Mouse (Mus musculus) left cerebral cortex, adult 11 months (tissue): ENCODE results near the gene 1190007I07Rik.
"Not testable (repeated sequence)": the region's sequence is repeated elsewhere in the genome, so short reads cannot be mapped to it uniquely, and the experiment has no call there.

Experiments
- DNase-seq: peaks from one replicate; pipeline ENCODE4 v3.0.0; 2022; ENCODE audit warnings: low spot score

The 1190007I07Rik gene

DNA sequence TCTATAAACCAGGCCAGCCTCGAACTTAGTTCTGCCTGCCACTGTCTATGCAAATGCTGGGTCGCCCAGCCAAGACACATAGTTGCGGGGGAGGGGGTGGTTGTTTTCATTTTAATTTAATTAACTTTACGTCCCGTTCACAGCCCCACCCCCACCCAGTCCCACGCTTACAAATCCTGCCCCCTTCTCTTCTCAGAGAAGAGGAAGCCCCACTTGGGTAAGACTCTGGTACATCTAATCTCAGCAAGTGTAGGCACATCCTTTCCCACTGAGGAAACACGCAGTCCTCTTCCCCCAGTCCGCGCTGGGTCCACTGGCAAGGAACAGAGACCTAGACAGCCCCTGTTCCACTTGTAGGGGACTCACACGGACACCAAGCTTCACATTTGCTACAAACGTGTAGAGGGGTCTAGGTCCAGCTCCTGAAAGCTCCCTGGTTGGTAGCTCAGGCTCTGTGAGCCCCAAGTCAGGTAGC is 6.1 kb upstream of the 1190007I07Rik start:
- no peak for DNase-seq

DNA sequence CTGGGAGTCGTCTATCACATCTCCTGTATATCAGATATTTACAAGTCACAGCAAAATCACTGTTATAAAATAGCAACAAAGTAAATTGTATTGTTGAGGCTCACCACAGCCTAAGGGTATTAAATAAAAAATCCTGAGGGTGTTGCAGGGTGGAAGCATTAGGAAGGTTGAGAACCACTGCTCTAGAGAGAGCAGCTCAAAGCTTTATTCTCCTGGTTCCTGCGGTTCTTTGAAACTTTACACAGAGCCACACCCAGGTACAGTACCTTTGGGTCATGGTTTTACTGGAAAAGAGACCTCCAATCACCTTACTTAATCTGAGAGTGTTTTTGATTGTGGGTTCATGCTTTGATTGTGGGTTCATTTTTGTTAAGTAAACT is 515 bp upstream of the 1190007I07Rik start:
- not testable (repeated sequence) for DNase-seq

DNA sequence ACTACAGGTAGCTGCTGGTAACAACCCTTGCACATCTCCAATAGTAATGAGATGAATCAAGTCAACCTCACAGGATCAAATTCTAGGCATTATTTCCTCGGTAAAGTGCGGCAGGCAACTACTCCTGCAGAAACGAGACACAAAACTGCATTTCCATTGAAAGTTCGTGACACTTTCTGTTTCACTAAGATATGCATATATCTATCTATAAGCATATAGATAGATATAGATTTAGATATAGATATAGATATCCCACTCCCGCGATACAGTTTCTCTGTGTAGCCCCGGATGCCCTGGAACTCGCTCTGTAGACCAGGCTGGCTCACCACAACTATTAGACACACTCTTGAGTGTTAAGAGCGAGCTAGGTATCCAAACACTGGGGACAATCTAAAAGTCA is 793 bp downstream of the 1190007I07Rik start:
- DNase-seq: no peak

DNA sequence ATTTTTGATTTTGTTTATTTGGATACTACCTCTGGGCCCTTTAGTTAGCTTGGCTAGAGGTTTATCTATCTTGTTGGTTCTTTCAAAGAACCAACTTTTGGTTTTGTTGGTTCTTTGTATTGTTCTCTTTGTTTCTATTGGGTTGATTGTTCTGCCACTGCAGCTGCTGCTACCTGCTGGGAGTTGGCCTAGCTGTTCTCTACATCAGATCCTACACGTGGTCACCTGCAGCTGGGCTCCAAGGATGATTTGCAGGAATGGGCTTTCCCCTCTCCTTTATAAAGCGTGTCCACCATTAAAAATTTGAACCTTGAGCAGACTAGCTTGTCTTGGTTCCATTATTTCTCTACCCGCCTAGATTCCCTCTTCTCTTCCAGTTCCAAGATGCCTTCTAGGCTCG is 28.6 kb downstream of the 1190007I07Rik start:
- DNase-seq: not testable (repeated sequence)

DNA sequence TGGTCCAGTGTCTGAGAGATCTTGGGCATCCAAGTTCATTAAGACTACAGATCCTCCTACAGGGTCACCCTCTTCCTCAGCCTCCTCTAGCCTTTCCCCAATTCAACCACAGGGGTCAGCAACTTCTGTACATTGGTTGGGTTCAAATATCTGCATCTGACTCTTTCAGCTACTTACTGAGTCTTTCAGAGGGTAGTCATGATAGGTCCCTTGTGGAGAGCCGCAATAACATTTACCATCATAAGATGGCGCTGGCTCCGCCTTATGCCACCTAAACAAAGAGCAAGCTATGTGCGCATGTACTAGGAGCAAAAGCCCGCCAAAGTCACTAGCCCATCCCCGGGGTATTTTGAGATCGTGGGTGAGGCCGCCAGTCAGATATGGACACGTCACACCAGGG is 33.4 kb downstream of the 1190007I07Rik start:
- DNase-seq: not testable (repeated sequence)

DNA sequence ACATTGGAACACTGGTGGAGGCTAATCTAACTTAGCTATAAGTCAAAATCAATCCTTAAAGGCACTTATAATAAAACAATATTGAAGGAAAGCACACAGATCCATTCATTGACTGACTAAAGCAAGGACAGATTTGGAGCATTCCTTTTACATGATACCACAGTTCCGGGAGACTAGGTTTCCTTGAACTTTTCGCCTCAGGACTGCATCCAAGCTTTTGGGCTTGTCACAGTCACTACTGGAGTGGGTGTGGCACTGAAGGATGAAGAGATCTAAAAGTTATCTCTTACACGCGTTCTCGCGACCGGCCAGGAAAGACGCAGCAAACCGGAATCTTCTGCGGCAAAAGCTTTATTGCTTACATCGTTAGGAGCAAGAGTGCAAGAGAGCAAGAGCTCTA is 51.9 kb downstream of the 1190007I07Rik start:
- DNase-seq: not testable (repeated sequence)
